Mouse (Mus musculus) small intestine, adult 2 months (tissue): ENCODE measurements at regions not wholly inside any gene's neighbourhood (a gene's known extent, or its start where the extent isn't known, plus 50 kb on each side); places are given as distances from the start of the nearest gene placed in this dataset.

Source experiments
- CTCF ChIP-seq: fragments of 200-500 bp; IDR thresholded peaks from 2 replicates; pipeline ENCODE4 v1.5.1; 2012; ENCODE audit warnings: low read depth, mild to moderate bottlenecking, control low read depth, inconsistent platforms, low read length, moderate library complexity, mixed read lengths; ENCODE audit not compliant: insufficient replicate concordance, insufficient read length; ENCODE audit errors: extremely low read depth
- POLR2A ChIP-seq: fragments of 200-500 bp; IDR thresholded peaks from 2 replicates; pipeline ENCODE4 v1.6.1; 2012; ENCODE audit warnings: low read depth, mild to moderate bottlenecking, control low read depth, inconsistent platforms, low read length, moderate library complexity

DNA sequence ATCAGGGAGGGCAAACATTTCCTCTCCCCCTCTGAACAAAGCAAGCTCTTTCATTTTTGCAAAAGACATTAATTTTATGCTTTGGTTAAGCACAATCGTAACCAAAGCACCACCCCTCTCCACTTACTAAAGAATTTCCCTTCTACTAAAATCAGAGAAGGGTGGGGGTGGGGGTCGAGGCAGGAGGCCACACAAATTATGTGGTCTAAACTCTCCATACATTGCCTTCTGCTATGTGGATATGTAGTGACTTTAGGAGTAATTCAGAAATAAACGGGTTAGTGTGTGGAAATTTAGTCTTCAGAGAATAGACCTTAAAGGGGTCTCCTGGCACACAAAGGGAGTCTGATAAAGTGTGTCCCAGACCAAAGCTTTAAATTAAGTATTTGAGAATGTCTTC lies 204.1 kb upstream of the Sfrp2 start:
- TF ChIP-seq CTCF: no peak
- no peak for TF ChIP-seq POLR2A
